Mouse (Mus musculus) myocyte (in vitro differentiated cells): ENCODE measurements around the gene Lpcat3.

ENCODE experiments used
- CEBPB ChIP-seq: IDR thresholded peaks from 2 replicates; pipeline ENCODE4 v1.6.1; 2011; ENCODE audit warnings: mild to moderate bottlenecking, moderate library complexity; ENCODE audit not compliant: poor library complexity, insufficient read depth, severe bottlenecking
- E2F4 ChIP-seq: IDR thresholded peaks from one replicate; pipeline ENCODE4 v1.6.1; 2011; ENCODE audit warnings: mild to moderate bottlenecking, control low read depth, moderate library complexity; ENCODE audit not compliant: insufficient read depth
- MAX ChIP-seq: IDR thresholded peaks from one replicate; pipeline ENCODE4 v1.6.1; 2011; ENCODE audit warnings: low read depth, mild to moderate bottlenecking, control low read depth
- MYOG ChIP-seq, 3 experiments: IDR thresholded peaks; one replicate each; pipeline ENCODE4 v1.6.1; 2011; ENCODE audit warnings: control low read depth in 2 of 3, low read depth in 2 of 3, mild to moderate bottlenecking in 2 of 3; ENCODE audit not compliant: insufficient read length in 2 of 3, control insufficient read depth in 1 of 3, insufficient read depth in 1 of 3
- POLR2A ChIP-seq: IDR thresholded peaks from one replicate; pipeline ENCODE4 v1.6.1; 2011; ENCODE audit warnings: low read depth, mild to moderate bottlenecking, control low read depth, moderate library complexity; ENCODE audit not compliant: insufficient read length
- POLR2AphosphoS2 ChIP-seq: IDR thresholded peaks from one replicate; pipeline ENCODE4 v1.6.1; 2011; ENCODE audit warnings: low read depth, control low read depth; ENCODE audit not compliant: insufficient read length
- TCF12 ChIP-seq: IDR thresholded peaks from one replicate; pipeline ENCODE4 v1.6.1; 2011; ENCODE audit warnings: mild to moderate bottlenecking, control low read depth; ENCODE audit not compliant: poor library complexity, insufficient read depth, severe bottlenecking
- TCF3 ChIP-seq: IDR thresholded peaks from one replicate; pipeline ENCODE4 v1.6.1; 2011; ENCODE audit warnings: low read depth, control low read depth; ENCODE audit not compliant: insufficient read length
- USF1 ChIP-seq: IDR thresholded peaks from one replicate; pipeline ENCODE4 v1.6.1; 2011; ENCODE audit warnings: low read depth, mild to moderate bottlenecking, control low read depth, moderate library complexity

DNA sequence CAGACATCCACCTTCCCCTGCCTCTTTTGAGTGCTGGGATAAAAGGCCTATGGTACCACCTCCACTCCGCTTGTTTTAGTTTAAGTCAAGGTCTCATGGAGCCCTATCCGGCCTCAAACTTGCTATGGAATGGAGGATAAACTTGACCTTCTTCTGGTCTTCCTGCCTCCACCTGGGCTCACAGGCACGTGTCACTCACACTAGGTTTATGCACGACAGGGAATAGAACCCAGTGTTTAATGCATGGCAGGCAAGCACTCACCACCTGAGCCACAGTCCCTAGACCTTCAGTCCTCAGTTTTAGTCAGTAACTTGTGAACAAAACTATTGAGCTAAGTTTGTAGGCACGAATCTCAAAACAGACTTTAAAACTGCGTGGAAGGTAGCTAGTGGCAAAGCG is 68.2 kb downstream of the Lpcat3 start:
- no peak for TF ChIP-seq E2F4
- no peak for TF ChIP-seq MYOG (IDR thresholded peaks at IDR 0.05; ENCODE audit: control insufficient read depth in 1 of 3, insufficient read depth in 1 of 3, insufficient read length in 2 of 3, low read depth in 2 of 3)
- TF ChIP-seq POLR2A, result no peak
- TF ChIP-seq MAX, result no peak
- TF ChIP-seq POLR2AphosphoS2, result no peak
- TF ChIP-seq CEBPB, result no peak
- no peak for TF ChIP-seq USF1
- no peak for TF ChIP-seq TCF3
- no peak for TF ChIP-seq TCF12
